Mouse (Mus musculus) midbrain, embryonic 11.5 days (tissue): ENCODE data around the gene Ccdc150. TPM values are rescaled to one million over a fixed set of nuclear protein-coding genes. Genes with fewer than 3 reads are reported as not detected.

Experiments used
- polyA plus RNA-seq: library from polyadenylated mRNA; unstranded; fragments of >200 nt; fragmentation: Nextera tagmentation; extraction: Ambion mirVana; gene quantifications from 2 replicates; pipeline ENCODE4 v1.2.1, GENCODE M21; 2014

Ccdc150 gene
- polyA plus RNA-seq, 1 experiment from 2014 or later: 0.45 TPM

Other genes starting within 250 kb of the Ccdc150 start
- 2.5 and 3.0 TPM in 2 replicates for gene Hecw2, start 55.5 kb upstream of the Ccdc150 start, polyA plus RNA-seq
- 34.5 and 41.3 TPM in 2 replicates for gene Gtf3c3, start 188.3 kb downstream of the Ccdc150 start, polyA plus RNA-seq